Mouse (Mus musculus) urinary bladder, postnatal 0 days (tissue): ENCODE results near the gene Prmt6. TPM values are rescaled to one million over a fixed set of nuclear protein-coding genes. Genes with fewer than 3 reads are reported as not detected.

Experiments
- polyA plus RNA-seq: library from polyadenylated mRNA; unstranded; fragments of >200 nt; fragmentation: Nextera tagmentation; extraction: Ambion mirVana; gene quantifications from 2 replicates; pipeline ENCODE4 v1.2.1, GENCODE M21; 2015

Prmt6 gene
- polyA plus RNA-seq, result 9.5 and 9.8 TPM in 2 replicates

GRCm38 (mm10) chr3:110250839-110251700 is at the start of gene Prmt6:
Gene Prmt6, minus strand, starts transcription at chr3:110250998.

Other genes starting within 250 kb of the Prmt6 start
- gene Ntng1, start 107.0 kb downstream of the Prmt6 start, polyA plus RNA-seq, result 3.3 and 4.7 TPM in 2 replicates